Mouse (Mus musculus) bone marrow macrophage, adult 2 months (primary cell): ENCODE measurements at regions not wholly inside any gene's neighbourhood (a gene's known extent, or its start where the extent isn't known, plus 50 kb on each side); places are given as distances from the start of the nearest gene placed in this dataset.

Experiments
- CTCF ChIP-seq: IDR thresholded peaks from 2 replicates; pipeline ENCODE4 v1.5.1; 2012; ENCODE audit warnings: low read depth, mild to moderate bottlenecking, low read length, moderate library complexity
- POLR2A ChIP-seq: IDR thresholded peaks from 2 replicates; pipeline ENCODE4 v1.6.1; 2012; ENCODE audit warnings: mild to moderate bottlenecking, low read depth, low read length, borderline replicate concordance

DNA sequence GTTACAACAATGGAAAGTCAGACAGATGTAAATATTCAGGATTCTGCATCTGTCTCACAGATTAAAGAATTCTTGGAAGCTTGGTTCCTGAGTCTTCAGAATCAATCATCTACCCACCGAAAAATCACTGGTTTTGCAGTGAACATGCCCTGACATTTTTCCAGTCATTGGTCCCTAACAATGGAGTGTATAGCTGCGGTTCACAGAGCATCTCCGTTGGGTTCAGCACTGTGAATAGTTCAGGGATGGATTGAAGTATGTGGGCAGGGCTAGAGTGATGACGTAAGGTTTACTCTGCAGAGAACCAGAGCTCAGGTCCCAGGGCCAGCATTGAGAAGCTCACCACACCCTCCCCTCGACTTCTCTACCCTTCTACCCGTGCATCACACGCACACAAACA, 56.5 kb upstream of the Ipo5 start:
- TF ChIP-seq CTCF (no peak), POLR2A (no peak)
